Mouse (Mus musculus) CD8-positive naive resting alpha-beta T cell, adult 2 months (primary cell): ENCODE results near the gene Spop.
A peak's percentile ranks its signal among the peaks of the same experiment; 100 is the strongest.
"Not testable (repeated sequence)": the region's sequence is repeated elsewhere in the genome, so short reads cannot be mapped to it uniquely, and the experiment has no call there.

Experiments used
- DNase-seq, 2 experiments: peaks; one replicate each; pipeline ENCODE4 v3.0.0; 2022; ENCODE audit warnings: low read depth in 2 of 2, low spot score in 2 of 2

Spop gene

GRCm38 (mm10) chr11:95494374-95494773 is 80.5 kb downstream of the Spop start:
- no peak for DNase-seq

GRCm38 (mm10) chr11:95495883-95496282 is 82.0 kb downstream of the Spop start:
- no peak for DNase-seq

DNA sequence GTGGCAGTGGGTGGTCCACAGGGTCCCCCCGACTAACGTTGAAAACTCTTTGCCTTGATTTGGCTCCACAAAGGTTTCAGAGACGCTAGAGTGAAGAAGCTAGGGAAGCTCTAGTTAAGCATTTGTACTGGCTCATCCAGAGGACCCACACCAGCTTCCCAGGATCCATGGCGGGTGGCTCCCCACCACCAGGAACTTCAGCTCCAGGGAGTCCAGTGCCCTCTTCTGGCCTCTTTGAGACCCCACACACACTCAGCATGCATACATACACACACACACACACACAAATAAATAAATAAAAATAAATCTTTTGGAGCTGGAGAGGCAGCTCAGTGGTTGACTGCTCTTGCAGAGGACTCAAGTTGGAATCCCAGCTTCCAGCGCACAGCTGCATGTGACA is 84.0 kb downstream of the Spop start:
- DNase-seq = no peak

GRCm38 (mm10) chr11:95500412-95500811 is 86.5 kb downstream of the Spop start:
- DNase-seq = no peak

- DNase-seq = no peak
Observed at GRCm38 (mm10) chr11:95500836-95501235, 87.0 kb downstream of the Spop start.

- not testable (repeated sequence) for DNase-seq
Observed at GRCm38 (mm10) chr11:95501826-95502225, 87.9 kb downstream of the Spop start.

DNA sequence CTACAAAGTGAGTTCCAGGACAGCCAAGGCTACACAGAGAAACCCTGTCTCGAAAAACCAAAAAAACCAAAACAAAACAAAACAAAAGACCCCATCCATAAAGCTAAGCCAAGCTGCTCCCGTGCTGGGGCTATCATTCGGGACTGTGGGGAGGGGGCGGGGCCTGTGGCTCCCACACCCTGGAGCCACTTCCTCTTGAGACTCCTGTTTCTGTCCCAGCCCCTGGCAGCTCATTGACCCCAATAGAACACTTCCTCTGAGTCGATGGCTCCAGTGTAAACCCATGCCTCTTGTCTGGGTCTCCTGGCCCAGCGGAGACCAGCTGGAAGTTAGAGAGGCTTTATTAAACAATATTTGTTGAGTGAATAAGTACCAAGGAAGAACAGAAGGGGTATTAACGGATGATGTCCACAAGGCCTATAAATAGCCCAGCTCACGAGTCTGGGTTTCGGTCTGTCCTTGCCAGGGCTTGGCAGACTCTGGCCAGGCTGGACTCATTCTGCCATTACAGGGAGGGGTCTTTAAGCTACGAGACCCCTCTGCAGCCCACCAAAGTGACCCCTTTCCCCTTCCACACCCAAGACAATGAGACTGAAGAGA is 89.8 kb downstream of the Spop start:
- DNase-seq = no peak

GRCm38 (mm10) chr11:95504271-95504731 is 90.4 kb downstream of the Spop start:
- no peak for DNase-seq

DNA sequence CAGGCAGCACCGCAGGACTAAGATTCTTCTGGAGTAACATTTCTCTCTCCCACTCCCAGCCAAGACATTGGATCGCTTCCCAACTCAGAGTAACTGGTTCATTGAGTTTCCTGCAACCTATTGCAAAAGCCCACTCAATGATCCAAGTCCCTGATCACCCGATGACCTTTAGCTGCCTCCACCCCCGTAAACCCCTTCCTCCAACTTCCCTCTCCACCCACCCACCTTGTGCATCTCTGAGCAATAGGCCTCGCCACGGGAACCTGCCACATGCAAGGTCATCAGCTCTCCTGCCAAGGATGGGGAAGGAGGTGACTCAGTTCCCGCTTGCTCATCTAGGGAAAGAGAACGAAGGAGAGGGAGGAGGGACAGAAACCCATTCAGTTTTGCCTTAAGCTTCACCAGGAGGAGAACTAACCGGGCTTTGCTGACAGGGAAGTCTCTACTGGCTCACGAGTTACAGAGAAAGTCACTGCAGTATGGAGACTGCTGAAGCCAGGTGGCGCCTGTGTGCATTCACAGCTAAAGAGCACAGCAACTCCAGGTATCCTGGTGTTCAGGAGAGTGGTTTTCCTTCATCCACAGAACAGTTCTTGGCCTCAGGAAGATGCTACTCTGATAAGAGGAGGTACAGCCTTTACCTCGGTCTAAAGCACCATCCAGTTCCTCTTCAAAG is 93.3 kb downstream of the Spop start:
- no peak for DNase-seq

DNA sequence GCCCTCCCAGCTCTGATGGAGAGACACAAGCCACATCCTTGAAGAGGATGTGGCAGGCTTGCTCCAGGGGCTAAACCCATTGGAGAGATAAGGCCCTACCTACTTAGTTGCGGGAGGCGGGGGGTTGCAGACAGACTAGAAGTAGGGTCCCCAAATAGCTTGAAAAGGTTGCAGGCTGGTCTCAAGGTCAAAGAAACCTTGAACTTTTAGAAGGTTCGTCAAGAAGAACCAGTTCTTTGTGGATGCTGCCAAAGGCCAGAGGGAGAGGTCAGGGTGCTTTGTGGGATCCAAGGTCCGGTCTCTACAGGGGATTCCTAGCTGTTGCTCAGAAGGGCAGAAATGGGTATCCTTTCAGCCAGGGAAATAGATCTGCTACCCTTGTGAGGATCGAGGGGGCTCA is 93.9 kb downstream of the Spop start:
- no peak for DNase-seq

DNA sequence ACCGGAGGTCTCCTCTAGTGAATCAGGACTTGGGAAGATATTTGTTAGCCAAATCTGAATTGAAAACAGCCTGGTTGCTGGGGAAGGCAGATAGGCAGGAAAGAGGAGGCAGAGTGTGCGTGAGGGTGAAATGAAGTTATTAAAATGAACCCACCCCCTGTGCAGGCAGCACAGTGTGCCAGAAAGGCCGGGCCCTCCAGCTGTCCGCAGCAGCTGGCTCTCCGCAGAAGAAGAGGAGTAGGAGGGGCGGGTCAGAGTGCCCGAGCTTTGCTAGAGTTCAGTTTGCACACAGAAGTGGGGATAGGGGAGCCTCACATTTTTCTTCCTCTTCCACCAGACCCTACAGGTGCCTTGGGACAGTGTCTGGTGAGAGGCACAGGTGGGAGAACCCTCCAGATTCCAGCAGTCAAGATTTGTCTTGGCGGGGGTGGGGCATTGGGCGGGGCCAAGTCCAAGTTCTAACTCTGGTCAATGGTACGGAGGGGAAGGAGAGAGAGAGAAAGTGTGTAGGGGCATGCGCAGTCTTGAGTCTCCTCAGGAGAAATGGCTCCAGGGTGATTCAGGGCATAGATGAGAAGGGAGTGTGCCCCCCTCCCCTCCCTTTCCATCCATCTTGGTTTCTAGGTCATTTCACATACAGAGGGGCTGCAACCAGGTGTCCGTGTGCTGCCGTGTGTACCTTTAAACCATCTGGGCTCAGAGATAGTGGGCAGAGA is 94.5 kb downstream of the Spop start:
- no peak for DNase-seq

DNA sequence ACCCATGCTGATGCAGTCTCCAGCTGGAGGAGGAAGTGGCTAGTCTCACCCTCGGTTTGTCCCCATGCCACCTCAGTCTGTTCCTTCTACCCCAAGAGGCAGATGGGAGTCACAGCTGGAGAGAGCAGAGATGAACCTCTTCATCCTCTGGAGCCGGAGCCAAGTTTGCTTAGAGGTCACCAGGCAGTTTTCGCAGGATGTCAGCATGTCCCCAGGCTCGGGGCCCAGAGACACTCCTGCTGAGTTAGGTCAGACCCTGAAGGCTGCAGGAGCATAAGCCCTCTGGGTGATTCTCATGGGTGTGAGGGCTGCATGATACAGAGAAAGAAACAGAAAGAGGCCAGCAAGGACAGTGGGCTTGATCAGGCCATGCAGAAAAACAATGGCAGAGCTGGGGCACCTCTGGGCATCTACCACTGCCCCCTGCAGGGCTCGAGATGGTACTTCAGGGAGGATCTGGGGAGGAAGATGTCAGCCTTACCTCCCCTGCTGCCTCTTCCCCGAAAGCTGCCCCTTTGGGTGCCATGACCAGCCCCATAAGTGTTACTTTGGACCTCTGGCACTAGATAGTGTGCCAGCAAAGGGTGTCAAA is 95.3 kb downstream of the Spop start:
- no peak for DNase-seq

- DNase-seq = no peak
Observed at GRCm38 (mm10) chr11:95510631-95511030, 96.8 kb downstream of the Spop start.

- no peak for DNase-seq
Observed at GRCm38 (mm10) chr11:95511919-95512318, 98.0 kb downstream of the Spop start.

DNA sequence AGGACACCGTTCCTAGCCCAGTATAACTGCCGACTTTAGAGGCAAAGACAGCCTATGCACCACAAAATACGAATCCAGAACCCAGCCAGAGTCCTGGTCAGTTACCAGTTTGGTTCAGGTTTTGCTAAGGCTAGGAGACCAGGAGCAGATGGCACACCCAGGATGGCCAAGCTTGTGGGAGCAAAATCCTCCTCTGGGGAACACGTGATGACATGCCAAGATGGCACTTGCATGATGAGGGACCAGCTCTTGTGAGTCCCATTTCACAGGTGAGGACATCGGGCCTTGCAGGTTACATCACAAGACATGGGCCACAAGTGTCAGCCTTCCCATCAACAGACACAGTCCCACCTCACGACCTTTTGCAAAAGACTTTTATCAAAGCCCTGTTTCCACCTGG is 98.5 kb downstream of the Spop start:
- DNase-seq = no peak

GRCm38 (mm10) chr11:95513461-95514297 is 99.8 kb downstream of the Spop start:
- DNase-seq = no peak

GRCm38 (mm10) chr11:95514298-95514861 is 100.5 kb downstream of the Spop start, which contains the start of gene Nxph3:
TSS of gene Nxph3 (minus strand) at chr11:95514570.
- DNase-seq = peak; percentile 28 to 48

- no peak for DNase-seq
Observed at GRCm38 (mm10) chr11:95515376-95516323, 101.8 kb downstream of the Spop start.

GRCm38 (mm10) chr11:95516491-95516911 is 102.6 kb downstream of the Spop start:
- no peak for DNase-seq
